Mouse (Mus musculus) bone marrow, adult 2 months (tissue): Measurements from ENCODE around the gene Dmrtc1a.

Source experiments
- CTCF ChIP-seq: fragments of 200-500 bp; IDR thresholded peaks from 2 replicates; pipeline ENCODE4 v1.5.1; 2011; ENCODE audit warnings: low read length, control low read depth; ENCODE audit not compliant: control insufficient read depth, insufficient read depth
- POLR2A ChIP-seq: fragments of 200-500 bp; IDR thresholded peaks from 2 replicates; pipeline ENCODE4 v1.6.1; 2011; ENCODE audit warnings: low read depth, mild to moderate bottlenecking, control low read depth, low read length, borderline replicate concordance; ENCODE audit not compliant: control insufficient read depth

DNA sequence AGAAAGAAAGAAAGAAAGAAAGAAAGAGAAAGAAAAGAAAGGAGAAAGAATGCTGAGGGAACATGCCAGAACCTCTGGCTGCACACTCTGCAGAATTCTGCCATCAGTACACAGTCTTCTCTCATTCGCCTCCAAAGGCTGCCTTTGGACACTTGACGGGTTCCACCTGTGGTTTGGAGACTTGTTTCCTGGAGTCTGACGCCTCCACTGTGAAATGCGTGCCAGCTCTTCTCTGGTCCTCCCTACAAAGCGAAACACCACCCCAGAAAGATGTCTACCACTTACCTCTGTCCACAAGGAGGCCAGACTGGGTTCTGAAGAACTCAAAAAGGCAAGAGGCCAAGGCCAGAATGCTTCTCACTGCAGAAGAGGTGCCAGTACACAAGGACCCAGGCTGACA, 28.3 kb upstream of the Dmrtc1a start:
- TF ChIP-seq POLR2A (no peak), CTCF (no peak)
